Mouse (Mus musculus): ENCODE results near the gene Sptbn1.
A peak's percentile ranks its signal among the peaks of the same experiment; 100 is the strongest.

The Sptbn1 gene

DNA sequence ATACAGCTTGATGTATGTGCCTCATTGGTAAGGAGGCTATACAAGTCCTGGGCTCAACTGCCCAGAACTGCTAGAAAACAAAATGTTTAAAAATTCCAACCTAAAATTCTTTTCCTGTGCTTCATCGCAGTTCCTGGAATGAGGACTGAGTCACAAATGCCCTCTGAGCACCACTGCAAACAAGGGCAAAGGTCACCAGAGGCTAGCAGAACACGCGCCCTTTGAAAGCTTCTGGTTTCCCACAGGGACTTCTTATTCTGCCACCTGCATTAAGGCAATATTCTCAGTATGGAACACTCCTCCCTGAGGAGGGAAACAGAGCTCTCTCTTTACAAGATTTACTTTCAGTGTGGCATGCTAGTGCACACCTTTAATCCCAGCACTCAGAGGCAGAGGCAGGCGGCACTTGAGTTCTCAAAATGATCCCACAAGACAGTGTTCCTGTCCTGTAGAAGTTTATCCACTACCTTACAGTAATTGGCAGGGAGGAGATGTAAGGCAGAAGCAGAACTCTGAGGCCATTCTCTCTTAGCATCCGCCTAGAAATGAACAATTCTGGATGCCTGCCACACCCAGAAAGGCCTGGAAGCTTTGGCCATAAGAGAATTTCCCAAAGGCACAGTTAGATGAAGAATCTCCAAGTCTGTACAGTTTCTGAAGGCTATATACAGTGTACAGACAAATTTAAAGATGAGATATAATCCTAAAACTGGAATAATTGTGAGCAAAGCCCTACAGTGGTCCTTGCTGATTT, 56.1 kb downstream of the Sptbn1 start:
- DNase-seq (ENCODE audit: low spot score): no peak

DNA sequence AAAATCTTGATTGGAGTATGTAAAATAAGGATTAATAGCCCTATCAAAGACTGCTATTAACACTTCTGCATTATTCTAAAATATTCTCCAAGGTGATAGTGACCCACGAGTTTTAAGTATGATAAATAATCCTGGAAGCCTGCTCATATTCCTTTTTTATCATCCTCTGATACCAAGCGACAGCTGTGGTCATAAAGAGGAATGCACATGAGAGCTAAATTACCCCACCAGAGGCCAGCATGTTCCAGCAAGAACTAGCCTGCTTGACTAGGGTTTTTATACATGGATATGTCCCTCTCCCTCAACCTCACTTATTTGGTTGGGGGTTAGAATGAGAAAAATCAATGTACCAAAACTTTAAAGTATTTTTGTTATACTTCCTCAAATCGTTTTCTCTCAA, 56.8 kb downstream of the Sptbn1 start:
- no peak for DNase-seq (ENCODE audit: low spot score)

DNA sequence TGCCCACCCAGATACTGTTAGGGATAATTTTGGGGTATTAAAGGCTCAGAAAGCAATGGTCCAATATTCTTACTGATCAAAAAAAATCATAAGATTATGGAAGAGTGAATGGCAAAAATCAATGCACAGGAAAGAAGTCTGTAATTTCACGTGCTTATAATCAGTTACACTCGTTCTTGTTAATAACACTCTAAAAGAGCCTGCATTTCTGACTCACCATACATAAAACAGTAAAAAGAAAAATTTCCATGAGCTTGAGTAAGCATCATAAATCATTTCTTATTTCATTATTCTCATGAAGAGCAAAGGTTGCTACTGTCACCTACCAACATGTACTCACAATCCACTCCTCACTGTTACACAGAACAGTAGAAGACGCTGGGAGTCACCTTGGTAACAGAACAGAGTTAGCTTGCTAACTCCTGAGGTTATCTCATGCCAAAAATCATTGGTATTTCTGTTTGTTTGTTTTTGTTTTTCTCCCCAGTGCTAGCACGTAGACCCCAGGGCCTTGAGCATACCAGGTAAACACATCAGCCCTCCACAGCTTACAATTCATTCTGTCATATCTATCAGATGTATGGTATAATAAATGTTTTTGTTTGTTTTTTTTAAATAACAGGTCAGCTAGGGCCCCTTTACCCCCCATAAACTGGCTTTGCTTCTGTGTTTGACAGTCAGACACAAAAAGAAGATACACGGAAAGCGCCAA, 57.7 kb downstream of the Sptbn1 start:
- DNase-seq (ENCODE audit: low spot score): no peak

DNA sequence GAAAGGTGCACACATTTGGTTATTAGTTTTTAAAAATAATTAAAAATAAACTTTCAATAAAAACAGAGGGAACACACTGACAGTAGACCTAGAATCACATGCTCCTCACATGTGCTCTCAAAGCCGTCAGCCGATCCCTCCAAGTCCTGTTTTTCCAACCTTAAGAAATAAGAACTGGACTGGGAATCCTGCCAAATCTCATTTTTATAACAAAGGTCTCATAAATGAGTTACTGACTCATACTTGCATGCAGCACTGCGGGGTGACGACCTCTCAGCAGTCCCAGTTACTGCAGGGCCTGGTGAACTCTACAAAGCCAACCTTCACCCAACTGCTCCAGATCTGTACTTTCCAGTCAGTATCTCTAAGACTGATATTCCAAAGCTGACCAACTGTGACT, 58.5 kb downstream of the Sptbn1 start:
- peak; percentile 30 for DNase-seq (ENCODE audit: low spot score)

DNA sequence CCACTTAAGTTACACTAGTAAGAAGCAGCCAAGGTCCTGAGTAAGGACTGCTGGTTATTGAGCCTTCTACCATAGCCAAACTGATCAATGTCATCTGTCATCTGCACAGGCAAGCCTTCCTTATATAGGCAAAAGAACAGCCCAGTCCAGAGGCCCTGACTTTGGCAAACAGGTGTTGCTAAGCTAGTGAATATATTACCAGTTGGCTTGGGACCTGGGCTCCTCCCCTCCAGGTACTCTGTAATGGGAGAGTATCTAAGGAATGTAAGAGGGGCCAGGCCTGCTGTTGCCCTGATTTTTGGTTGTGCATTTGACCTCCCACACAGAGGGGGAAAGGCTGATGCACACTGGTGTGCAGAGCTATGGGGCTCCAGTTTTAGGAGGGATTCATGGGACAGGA, 63.6 kb downstream of the Sptbn1 start:
- no peak for DNase-seq (ENCODE audit: low spot score)

DNA sequence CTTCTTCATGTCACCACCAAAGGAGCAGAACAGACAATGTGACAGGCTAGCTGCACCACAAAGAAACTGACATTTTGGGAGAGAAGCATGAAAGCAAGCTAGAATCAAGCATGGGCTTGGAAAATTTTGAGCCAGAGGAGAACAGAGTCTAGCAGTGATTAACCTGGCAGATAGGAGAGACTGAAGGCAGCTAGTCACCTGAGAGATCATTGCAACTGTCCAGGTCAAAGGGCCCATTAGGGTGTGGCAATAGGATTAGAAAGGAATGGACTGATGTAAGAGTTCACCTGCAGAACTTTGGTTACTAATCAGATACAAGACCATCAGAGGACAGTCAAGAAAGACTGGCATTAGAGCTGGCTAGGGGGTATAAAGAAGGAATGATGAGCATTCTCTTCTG, 67.6 kb downstream of the Sptbn1 start:
- DNase-seq (ENCODE audit: low spot score): no peak

DNA sequence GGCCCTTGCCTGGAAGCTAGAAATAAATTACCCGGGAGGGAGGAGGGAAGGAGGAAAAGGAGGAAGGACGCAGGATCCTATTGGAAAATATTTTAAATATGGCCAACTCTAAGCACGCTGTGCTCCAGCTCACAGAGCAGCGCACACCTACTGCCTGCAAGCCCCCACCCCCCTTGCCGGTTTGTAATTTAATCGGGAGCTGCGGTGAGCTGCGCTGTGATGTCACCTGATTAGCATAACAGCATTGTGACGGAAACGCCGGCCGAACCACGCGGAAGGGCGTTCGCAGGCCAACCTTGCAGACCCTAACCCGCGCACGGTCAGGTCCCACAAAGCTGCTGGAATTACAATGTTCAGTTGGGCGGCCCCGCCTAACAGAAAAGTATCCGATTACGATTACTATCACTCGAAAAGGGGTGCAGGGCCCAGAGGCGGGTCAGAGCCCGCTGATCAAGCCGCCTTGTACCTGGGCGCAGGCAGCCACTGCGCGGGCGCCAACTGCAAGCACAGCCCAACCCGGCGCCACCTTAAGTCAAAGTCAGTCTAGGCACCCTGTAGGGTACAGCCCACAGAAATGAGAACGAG, 69.8 kb downstream of the Sptbn1 start:
- DNase-seq (ENCODE audit: low spot score): peak; percentile 68

DNA sequence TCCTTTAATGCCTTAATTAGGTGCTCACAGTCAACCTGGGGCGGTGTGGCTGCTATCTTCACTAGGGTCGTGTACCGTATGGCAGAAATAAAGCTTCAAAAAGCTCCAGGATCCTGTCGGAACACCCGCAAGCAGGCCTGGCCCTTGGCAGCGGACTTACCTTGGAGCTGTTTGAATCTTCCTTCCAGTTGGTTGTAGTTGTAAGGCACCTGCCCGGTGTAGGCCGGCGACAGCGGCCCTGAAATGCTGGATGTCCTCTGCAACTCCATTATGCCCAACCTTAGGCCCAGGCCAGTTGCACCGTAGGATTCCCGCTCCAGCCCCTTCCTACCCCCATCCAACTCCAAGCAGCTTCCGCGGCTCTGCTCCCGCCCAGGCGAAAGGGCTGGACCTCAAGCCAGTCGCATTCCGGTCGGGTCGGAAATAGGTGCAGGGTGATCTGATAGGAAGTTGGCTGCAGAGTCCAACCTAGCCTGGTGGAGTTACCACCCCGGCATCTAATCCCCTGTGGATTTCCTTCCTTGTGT, 70.3 kb downstream of the Sptbn1 start:
- DNase-seq (ENCODE audit: low spot score): peak; percentile 65

DNA sequence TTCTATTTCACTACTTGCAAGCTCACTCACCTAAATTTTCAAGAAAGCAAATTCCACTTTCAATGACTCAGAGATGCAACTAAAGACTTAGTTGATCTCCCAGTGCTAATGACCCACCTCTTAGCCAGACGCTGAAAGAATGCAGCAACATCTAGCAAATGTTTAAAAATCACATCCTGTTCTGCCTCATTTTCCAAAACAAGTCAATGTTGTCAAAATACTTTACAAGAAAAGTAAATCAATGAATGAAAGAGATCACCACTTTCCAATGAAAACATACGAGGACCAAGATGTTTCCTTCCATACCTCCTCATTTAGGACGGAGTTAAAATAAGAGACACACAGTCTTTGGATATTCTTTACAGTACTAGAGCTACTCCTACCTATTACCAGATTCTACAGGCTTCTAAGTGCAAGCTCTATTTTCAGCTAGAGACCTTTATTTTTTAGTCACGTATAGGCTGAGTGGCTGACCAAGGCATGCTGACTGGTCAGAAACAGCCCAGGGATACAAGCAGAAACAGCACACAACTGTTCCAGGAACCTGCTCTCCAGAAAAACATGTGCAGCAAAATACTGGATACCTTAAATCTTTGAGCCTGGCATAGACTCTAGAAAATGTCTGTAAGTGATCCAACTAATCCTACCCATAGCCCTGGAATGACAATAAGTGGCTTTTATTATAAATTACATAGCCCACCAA, 71.5 kb downstream of the Sptbn1 start:
- DNase-seq (ENCODE audit: low spot score): no peak

DNA sequence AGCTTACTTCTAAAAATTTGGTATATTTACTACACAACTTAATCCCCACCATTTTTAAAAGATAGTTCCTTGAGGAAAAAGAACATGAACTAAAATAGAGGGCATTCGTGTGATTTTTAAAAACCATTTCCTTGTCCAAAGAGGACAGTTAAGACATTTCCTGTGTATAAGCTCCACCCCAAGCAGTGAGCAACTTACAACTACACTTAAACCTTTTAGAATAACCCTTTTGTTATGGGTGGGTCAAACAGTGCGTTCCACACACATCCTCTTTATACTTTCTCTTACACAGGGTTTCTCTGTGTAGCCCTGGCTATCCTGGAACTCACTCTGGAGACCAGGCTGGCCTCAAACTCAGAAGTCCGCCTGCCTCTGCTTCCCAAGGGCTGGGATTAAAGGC, 72.2 kb downstream of the Sptbn1 start:
- no peak for DNase-seq (ENCODE audit: low spot score)

DNA sequence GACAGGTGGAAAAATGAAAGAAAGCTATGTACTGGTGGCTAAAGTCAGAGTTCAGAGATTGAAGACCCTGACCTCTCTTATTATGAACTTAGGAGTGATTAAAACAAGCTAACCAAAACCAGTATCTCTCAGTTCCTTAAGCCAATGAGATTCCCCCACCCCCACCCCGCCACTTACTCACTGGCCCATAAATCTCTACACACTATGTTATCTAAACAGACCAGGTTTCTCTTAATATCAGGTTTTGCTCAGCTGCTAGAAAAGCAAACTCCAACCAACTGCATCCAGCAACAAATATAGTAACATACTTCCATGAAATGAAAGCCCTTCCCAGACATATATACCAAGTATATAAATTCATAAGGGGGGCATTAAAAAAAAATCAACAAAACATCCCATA, 73.2 kb downstream of the Sptbn1 start:
- no peak for DNase-seq (ENCODE audit: low spot score)

DNA sequence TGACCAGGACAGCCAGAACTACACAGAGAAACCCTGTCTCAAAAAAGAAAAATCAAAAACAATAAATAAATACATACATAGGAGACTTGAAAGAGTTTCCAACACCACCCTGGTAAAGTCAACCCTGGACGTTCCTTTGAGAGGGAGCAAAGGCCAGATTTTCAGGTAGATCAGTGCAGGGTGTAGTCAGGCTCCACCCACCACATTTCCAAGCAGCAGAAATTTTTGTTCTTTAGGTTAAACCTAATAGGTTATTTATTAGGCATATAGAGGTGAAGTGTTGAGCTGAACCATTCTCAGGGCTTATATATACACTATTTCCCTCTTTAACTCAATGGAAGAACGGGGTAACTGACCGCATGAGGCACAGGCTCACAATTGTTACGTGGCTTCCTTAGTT, 77.0 kb downstream of the Sptbn1 start:
- DNase-seq (ENCODE audit: low spot score): no peak

DNA sequence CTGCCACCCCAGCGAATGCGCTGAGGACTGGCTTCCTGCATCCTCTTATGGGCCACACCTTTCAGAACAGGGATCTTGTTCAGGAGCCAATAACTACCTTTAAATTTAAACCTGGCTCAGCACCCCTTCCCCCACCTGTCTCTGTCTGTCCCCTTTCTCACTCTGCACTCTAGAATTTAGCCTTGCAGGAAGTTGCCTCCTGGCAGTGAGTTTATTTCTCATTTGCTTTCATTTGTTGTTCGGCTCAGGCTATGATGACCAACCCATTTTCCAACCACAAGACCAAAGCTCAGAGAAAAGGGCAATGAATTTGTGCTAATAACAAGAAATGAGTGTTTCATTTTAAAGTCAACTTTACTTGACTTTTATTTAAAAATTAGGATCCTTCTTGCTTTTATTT, 77.9 kb downstream of the Sptbn1 start:
- no peak for DNase-seq (ENCODE audit: low spot score)

DNA sequence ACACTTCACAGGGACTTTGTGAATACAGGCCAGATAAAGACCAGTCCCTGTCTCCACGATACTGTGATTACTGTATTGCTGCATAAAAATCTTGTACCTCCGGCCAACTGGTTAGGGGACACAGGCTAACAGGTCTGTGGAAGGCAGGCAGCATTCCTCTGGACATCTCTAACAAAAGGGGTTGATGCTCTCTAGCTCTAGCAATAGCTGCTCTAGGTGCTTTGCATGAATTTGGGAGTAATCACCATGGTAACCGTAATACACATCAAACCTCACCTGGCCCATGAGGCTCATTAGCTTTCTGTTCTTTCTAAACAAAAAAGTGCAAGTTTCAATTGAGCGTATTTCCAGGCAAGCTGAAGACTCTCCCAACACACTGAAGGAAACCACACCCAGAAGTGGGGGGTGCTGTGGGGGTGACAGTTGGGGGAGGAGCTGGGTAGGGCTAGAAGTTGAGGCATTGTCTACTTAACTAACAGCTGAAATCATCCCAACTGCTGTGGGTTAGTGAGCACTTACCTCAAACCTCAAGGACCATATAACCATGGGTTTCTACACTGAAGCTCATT, 81.0 kb downstream of the Sptbn1 start:
- no peak for DNase-seq (ENCODE audit: low spot score)

DNA sequence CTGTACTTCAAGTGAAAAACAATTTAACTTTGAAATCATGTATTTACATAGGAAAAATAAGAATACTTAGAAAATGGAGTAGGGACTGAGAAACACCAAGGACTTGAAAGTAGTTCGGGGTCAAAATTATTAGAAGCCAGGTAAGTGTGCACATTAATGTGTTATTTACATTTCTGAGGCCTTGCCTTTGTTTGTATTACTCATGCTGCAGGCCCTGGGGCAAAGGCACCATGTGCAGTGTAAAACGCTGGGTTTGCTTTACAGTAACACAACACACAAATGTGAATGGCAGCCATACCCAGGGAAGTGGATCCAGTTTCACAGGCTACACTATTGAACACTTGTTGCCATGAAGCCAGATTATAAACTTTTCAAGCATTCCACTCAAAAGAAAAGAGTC, 83.4 kb downstream of the Sptbn1 start:
- DNase-seq (ENCODE audit: low spot score): no peak

DNA sequence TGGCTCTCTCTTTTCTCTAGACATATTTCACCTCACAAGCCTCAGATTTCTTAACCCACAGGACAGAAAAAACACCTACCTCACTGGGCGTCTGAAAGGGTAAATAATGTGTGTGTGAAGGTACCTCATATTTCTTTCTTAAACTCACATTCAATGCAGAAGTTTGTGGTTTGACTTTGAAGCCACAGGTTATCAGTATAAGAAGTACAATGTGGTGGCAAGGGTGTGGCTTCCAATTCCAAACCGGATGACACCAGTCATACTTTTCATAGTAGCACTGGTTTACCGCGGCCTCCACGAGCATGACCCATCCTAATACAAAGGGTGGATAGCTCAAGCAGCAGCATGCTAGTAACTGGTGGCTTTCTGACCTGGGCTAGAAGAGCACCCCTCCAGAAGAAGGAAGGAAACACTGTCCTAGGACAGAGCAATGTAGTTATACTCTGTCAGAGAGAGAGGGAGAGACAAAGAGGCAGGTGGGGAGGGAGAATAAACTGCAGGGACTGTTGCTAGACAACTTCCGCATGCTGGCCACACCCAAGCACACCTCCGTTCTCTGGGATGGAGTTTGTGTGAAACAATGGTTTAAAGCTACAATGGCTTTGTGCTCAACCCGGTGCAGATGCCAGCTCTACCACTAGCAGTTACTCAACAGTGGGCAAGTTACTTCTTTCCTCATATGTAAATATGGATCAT, 85.1 kb downstream of the Sptbn1 start:
- DNase-seq (ENCODE audit: low spot score): no peak

DNA sequence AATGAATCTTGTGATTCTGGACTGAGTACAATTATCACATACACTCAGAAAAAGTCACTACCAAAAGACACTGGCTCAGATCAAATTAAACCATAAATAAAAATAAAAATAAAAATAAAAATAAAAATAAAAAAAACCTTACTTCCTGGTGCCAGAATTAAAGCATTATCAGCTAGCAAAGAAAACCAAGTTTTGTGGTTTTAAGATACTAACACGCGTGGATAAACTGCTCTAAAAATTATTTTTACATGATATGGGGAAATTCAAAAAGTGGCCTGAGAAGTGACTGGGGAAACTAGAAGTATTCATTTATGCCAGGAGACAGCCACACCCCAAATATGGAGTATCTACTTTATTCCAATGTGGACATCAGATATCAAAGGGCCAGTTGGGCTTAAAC, 89.8 kb downstream of the Sptbn1 start:
- DNase-seq (ENCODE audit: low spot score): no peak

DNA sequence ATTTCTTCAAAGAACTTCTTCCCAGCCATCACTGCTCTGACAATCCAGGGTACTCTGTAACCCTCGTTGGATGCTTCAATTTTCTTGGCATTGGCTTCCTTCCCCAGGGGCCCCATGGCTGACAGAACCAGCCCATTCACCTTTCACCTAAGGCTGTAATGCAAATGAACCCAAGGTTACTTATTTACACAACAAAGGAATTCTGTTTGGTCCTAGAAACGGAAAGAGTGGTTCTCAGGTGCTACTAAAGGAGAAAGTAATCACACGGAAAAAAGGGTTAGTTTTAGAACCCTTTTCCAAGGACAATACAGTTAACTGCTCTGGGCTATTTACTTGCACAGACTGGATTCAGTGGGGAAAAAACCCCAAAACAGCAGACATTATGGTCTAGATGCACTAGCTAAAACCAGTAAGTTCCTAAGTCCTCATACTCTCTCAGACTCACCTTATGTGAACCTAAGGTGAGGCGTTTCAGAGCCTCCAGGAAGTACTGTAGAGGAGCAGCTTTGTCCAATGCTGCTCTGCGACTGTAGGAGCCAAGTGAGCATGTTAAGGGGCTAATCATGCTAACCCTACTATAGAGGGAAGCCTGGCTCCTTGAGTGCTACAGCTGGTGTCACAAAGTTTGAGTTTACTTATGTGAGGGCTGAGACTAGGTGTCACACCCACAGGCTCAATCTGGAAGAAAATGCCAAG, 90.7 kb downstream of the Sptbn1 start:
- no peak for DNase-seq (ENCODE audit: low spot score)

DNA sequence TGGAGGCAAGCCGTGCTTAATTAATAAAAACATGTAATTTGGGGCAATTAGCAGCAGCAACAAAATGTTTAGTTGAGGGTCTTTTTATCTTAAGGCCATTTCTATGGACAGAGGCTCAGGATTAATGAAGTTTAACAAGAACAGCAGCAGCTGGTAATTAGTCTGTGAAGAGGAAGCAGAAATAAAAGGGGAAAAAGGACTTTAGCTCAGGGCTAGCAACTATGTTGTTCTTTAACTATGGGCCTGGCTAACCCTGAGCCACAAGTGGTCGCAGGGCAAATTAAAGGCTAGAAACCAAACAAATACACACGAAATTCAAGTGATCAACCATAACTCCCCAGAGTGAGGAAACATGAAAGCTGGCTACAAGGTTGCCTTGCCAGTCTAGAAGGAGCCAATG, 91.9 kb downstream of the Sptbn1 start:
- no peak for DNase-seq (ENCODE audit: low spot score)

DNA sequence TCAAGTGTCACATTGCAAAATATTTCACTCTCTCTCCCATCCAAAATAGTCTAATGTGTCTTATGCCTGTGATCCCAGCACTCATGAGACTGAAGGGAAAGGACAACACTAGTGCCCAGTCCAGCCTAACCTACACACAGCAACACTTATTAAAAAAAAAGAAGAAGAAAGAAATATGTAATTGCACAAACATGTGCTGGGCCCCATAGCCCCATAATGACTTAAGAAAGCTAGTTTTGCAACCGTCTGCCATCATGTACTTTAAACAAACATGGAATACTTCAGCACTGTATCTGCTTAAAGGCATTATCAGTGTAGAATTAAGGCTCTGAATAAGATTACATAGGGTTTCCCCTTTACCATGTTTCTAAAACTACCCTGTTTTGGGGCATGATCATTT, 92.4 kb downstream of the Sptbn1 start:
- no peak for DNase-seq (ENCODE audit: low spot score)

DNA sequence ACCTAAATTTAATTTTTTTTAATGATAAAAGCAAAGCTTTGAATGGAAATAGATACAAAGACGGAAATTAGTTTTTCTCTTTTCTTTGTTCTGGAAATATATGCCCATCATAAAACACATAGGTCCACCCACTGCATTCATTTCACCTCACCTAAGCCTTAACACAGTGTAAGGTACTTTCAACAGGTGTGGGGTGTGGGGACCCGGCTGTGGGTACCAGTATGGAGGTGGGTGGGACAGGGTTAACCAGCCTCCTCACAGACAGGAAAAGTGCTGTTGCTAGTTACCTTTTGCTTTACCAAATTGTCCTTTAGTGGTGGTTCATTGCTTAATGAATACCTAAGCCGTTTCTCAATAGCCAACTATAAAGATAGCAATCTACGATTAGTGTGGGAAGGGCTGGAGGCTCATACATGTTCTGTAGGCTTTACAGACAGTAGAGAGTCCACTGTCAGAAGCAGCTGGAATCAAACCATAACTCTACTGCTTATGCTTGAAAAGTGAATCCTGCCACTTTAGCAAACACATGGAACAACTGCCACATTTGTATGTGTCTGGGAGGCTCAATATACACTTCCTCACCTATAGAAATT, 96.3 kb downstream of the Sptbn1 start:
- no peak for DNase-seq (ENCODE audit: low spot score)
